Mouse (Mus musculus) kidney, adult 10 weeks (tissue): ENCODE measurements around the gene Rab11a. TPM values are rescaled to one million over a fixed set of nuclear protein-coding genes. Genes with fewer than 3 reads are reported as not detected.

Experiments
- polyA plus RNA-seq: library from polyadenylated mRNA; stranded (reverse); fragments of 350-450 nt; fragmentation: Illumina TruSeq; extraction: RNeasy Lipid Tissue Mini Kit (QIAGEN cat#74804); gene quantifications from one replicate; pipeline ENCODE4 v1.2.3, GENCODE M21; 2014; ENCODE audit warnings: low read depth, low replicate concordance

Rab11a gene
- 665 TPM for polyA plus RNA-seq

GRCm38 (mm10) chr9:64737406-64738201 is at the start of gene Rab11a:
Rab11a (minus strand) TSS chr9:64737758.

Other genes with a start within 250 kb of the Rab11a start
- gene Dennd4a, start 73.6 kb upstream of the Rab11a start, polyA plus RNA-seq: 14.1 TPM
- not detected for gene Slc24a1, start 213.8 kb upstream of the Rab11a start, polyA plus RNA-seq
- 19.5 TPM for gene Ints14, start 223.1 kb upstream of the Rab11a start, polyA plus RNA-seq